Mouse (Mus musculus) cerebellum, postnatal 14 days (tissue): ENCODE measurements around the gene Abraxas2.

Experiments
- DNase-seq, 2 experiments: peaks; one replicate each; pipeline ENCODE4 v3.0.0; 2021; ENCODE audit warnings: mixed read lengths in 2 of 2

Abraxas2 gene

DNA sequence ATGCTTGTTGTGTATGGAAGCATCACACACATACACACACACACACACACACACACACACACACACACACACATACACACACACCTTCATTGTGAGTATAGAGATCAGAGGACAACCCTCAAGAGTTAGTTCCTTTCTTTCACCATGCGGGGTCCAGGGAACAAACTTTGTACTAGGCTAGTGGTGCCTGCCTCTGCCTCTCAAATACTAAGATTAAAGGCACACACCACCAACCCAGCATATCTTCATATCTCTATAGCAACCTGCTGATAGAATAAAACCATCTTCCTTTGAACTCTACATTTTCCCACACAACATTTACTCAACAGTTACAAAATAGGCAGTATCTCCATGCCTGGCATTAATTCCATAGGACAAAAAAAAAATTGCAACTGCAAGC, 2.9 kb upstream of the Abraxas2 start:
- DNase-seq, result no peak

DNA sequence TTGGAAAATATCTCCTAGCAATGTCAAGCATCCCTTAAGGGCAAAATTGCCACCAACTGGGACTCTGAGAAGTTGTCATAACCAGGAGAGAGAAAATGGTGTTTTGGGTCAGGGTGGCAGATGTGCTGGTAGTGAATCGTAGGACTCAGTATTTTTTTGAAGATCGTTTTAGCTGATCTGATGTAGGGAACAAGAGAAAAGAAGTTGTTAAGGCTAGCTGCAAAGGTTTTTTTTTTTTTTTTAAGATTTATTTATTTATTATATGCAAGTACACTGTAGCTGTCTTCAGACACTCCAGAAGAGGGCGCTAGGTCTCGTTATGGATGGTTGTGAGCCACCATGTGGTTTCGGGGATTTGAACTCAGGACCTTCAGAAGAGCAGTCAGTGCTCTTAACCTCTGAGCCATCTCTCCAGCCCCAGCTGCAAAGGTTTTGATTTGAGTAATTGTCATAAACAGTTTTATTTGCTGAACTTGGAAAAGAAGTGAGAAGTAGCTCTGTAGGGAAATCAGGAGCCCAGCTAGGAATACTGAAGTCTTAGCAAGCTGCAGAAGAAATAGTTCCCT, 899 bp upstream of the Abraxas2 start:
- DNase-seq, result peak in 1 of 2 experiments; percentile 30

DNA sequence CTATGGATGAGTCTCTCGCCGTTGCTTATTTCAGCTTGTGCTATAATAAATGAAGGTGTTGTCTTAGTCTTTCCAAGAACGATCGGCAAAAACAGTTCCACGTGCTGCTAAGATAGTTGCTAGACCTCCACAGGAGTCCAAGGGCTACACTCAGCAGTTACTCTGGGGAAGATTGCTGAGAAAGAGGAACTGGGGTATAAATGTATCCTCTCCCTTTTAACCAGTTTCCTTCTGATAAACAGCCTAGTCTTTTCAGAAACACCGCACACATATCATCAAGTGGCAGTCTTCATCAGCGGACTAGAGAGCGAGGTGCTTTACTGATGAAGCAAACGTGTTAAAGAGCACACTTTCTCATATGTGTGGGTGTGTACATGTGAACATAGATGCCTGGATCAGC, 7.3 kb downstream of the Abraxas2 start:
- no peak for DNase-seq

DNA sequence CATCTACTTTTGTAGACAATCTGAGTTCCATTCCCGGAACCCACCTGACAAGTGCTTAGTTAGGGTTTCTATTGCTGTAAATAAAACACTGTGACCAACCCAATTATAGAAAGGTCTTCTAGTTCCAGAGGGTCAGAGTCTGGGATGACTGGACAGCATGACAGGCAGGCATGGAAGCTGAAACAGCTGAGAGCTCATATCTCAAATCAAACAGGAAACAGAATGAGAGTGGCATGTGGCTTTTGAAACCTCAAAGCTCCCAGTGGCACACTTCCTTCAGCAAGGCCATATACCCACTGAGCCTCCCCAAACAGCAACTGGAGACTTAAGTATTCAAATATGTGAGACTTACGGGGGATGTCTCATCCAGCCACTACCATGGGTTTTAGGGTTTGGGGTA, 14.0 kb downstream of the Abraxas2 start:
- DNase-seq, result no peak

DNA sequence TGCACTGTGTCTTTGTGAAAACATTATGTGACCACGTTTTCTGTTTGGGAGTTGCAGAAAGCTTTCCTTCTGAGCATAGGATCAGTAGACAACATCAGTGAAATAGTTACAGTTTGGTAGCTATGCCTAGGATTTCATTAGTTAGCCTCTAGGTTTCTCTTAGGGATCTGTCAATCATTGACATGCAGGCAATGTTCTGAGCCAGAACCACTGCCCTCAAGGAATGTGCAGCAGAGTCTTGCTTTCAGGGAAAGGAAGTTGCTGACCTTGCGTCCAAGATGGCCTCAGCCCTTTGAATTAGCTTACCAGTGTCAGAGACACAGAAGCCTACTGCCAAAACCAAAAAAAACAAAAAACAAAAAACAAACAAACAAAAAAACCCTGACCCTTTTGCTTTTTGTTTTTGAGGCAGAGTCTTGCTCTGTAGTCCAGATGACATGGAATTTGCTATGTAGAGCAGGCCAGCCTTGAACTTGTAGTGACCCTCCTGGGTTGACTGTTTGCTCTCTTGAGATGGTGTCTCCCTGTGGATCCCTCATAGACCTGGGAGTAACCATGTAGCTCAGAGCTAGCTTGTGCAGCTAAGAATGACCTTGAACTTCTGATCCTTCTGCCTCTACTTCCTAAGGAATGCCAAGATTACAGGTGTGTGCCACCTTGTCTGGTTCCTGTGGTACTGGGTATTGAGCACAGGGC, 16.5 kb downstream of the Abraxas2 start:
- DNase-seq, result no peak

DNA sequence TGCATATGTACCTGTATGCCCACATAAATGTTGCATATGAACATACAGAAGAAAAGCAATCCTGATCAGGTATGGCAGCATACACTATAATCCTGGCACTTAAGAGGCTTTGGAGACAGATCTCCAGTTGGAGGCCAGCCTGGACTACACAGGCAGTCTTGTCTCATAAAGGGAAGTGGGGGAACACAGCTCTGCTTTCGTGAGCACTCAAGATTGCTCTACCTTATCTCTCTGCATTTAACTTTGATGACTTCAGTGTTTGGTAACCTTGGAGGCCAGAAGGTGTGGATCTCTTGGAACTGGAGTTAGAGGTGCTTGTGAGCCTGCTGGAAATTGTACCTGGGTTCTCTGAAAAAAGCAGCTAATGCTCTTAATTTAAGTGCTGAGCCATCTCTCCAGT, 21.3 kb downstream of the Abraxas2 start:
- DNase-seq, result no peak

DNA sequence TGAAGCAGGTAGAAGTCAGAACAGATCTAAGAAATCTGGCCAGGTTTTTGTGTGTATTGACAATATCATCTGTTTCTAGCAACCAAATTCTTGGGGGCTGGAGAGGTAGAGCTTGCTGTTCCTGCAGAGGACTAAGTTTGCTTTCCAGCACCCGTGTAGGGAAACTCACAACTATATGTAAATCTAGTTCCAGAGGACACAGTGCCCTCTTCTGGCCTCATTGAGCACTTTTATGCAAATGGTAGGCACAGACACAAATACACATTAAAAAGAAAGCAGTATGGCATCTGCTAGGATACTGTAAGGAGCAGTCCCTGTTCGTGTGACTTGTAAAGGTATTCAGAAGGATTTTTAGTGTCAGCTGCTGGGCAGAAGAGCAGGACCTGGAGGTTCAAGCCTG, 23.3 kb downstream of the Abraxas2 start:
- no peak for DNase-seq

DNA sequence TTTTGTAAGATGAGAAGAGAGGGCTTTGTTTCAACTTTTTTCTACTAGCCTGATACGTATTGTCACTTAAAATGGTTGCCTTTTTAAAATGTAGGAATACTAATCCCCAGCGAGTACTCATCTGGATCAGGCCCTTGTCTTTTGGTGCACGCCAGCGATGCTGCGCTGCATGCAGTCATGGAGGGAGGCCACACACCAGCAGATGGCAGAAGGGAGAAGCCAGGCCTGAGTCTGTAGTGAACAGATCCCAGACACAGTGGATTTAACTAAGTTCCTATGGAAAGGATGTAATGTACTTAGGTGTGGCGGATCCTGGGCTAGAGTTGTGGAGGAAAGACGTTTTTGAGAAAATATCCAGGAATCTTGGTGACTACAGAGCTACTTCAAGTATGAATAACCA, 25.0 kb downstream of the Abraxas2 start:
- DNase-seq, result peak; percentile 51 to 57

DNA sequence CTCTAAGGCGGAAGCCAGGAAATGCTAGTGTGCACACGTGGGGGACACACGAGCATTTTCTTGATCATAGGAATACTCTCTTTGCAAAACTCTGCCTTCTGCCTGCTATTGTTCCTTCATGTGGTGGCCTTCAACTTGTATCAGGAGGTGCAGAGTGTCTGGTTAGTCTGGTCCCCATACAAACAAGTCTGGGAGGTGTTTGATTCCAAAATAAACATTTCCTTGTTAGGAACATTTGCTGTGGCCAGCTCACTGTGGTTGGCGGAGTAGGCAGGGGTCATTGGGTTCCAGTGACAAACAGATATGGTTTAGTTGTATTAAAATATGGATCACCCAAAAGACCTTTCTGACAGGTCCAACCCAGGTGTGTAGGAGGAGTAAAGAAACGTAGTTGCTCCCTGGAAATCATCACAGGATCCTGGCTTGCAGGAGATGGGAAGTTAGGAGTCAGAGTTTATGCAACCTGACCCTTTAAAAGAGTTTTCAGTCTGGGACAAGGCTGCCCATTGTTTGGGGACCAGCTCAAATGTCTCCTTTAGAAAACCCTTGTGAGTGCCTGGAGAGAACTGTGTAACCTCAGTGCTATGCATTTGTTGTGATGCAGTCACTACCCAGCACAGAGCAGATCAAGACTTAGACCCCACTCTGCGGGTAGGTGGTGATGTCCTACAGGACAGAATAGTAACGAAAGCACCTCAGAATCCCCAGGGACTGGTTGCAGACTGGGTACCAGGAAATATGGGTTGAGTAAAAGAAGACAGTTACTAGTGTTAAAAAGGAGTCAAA, 28.2 kb downstream of the Abraxas2 start:
- no peak for DNase-seq

DNA sequence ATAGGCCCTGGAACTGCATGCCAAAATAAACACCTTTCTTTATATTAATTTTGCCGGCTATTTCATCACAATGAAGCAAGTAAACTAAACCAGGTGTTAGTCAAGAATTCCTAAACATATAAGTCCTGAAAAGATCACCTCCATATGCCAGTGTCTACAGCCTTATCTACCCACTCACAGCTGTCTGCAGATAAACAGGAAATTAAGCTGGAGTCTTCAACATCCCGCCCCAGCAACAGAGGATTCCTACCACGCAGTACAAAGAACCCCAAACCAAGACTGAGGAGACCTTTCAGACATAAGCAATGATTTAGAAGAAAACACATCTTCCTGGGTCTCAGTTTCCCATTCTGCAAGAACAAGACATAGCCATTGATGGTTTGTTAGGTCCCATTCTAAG, 29.0 kb downstream of the Abraxas2 start:
- DNase-seq, result no peak

DNA sequence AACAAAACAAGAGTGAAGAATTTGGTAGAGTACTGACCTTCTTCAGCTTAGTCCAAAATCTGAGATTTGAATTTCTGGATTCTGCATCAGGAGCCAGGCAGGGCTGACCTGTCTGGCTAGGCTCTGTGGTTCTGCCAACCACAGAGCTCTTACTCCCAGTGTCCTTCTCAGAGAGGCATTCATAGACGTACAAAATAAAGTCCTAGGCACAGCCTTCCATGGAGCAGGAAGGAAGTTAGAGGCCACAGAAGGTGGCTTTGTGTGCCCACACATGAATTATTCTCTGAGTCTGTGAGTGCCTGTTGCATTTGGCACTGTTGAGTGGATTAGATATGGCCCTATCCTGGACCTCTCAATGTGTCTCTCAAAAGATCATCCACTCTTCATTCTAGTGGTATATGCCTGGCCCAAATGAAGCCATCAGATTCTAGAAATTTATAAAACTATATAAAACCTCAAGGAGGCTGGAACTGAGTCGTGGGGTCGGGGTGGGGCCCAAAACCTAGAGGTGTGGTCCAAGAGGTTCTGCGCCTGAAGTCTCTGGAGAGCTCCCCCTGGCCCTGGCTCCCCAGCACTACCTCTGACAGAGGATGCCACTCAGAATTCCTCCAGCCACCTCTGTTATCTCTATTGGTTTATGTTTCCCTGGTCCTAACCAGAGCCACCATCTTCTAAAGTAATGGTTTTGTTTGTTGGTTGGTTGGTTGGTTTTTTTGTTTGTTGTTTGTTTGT, 29.7 kb downstream of the Abraxas2 start:
- DNase-seq, result no peak

DNA sequence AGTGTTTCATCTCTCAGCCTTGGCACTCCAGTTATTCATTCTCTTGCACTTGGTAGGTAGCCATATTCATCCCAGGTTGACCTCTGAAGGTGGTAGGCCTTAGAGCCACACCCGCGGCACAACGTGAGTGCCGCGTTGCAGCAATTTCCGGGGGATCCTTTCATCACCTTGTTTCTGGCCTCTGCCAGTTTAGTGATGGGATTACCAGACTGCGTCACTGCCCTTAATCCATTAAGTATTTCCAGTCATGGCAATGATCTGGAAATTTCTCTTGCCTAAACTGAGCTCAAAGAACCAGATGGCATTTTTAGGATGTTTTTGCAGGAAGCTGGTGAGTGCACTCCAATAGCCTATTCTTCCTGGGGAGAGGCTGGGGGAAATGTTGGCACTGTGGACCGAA, 30.7 kb downstream of the Abraxas2 start:
- DNase-seq, result no peak

DNA sequence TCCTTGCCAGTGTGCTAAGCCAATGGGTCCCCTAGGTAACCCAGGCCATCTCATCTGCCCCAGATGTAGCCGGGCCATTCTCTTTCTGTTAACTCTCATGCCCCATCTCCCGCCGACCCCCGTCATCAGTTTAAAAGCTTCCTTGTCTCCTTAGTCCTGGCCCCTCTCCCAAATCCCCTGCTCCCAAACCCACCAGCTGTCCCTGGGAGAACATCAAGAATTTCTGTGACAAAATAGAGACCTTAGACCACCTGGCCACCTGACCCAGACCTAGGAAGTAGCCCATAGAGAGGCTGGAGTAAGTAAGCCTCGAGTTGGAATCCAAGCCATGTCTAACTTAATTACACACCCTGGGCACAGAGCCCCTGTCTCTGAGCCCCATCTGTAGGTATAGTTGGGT, 31.2 kb downstream of the Abraxas2 start:
- peak in 1 of 2 experiments; percentile 20 for DNase-seq

DNA sequence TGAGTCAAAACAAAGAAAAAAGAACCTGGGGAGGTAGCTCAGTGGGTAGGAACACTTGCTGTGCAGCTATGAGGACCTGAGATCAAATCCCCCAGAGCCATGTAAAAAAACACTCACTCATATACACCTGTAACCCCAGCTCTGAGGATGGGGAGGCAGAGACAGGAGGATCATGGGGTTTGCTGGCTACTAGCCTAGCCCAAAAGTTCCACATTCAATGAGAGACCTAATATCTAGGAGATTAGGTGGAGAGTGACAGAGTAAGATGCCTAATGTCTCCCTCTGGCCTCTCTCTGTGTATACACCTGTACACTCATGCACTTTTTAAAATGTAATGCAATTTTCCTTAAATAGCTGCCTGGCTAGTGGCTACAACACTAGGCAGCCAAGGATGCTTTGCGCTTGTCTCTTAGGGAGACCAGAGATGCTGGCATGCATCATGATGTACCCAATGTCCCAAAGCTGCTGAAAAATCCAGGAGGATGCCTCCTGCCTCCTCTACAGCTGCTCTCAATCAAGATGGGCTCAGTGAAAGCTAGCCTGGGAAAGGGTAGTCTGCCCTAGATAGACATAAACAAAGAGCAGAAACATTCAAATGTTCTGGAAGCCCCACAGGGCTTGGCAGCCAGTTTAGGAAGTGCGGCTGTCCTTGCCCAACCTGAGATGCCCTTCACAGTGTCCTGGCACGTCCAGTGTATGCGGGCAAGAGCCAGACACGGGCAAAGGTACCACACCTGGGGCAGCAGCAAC, 32.7 kb downstream of the Abraxas2 start:
- DNase-seq, result peak; percentile 88 to 90

DNA sequence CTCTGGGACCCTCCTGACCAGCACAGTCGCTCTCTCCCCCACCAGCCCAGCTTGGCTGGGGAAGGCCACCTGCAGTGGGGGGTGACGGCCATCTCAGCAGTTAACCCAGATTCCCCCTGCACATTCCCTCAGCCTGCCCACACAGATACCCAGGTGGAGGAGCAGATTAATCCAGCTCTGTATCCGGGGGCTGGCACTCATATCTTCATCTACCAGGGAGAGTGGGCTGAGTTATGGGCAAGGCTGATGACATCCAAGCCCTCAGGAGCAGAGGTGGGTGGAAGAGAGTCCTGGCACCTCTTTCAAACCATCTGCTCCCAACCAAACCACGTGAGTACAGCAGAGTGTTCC, 33.3 kb downstream of the Abraxas2 start:
- DNase-seq, result peak; percentile 86 to 92

DNA sequence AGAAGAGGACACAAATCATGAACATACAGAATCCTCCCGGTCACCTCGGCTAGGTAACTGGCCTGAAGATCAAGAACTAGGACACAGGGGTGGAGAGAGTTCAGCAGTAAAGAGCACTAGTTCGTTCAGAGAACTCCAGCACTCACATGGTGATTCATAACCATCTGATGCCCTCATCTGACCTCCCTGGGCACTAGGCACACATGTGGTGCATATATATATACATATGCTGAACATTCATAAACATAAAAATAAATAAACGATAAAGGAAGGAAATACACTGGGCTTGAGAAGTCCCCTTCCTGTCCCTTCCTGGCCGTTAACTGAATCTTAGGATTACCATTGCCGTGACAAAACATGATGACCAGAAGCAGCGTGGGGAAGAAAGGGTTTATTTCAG, 33.8 kb downstream of the Abraxas2 start:
- no peak for DNase-seq

DNA sequence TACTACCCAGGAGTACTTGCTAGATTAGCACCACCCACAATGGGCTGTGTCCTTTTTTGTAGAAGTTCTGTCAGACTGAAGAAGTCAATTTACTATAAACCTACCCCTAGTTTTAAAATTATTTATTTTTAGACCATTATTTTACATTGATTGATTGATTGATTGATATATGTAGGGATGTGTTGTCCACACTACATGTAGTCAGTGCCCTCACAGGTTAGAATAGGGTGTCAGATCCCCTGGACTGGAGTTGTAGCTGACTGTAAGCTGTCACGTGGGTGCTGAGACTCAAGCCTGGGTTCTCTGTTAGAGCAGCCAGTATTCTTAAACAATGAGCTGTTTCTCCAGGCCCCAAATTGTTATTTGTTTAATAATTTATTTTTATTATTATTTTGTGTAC, 34.3 kb downstream of the Abraxas2 start:
- DNase-seq, result no peak

DNA sequence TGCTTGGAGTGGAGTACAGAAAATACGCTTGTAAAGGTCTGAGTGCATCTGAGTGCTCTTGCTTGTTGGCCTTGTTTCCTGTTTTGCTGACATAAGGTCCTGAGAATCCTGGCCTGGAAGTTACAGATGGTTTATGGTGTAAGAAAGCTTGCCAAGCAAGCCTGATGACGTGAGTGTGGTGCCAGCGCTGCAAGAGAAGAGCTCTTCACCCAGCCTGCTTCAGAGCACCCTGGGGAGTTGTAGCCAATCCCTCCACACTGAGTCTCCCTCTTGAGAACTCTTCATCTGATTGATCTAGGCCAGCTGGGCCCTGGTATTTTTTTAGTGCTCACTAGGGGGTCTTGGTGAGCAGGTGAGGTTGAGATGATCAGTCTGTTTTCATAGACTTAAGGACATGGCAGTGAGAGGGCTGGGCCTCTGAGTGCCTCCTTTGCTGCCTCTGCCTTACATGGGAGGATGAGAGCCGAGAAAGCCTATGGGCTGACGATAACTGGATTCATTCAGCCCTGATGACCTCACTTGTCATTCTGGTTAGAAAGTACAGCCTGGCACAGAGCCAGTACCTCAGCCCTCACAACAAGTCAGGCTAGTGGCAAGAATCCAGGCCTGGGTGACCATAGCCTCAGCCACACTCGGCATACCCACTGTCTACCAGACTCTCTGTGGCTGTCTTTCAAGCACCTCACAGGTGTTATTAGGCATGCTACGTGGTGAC, 36.0 kb downstream of the Abraxas2 start:
- peak; percentile 75 for DNase-seq

DNA sequence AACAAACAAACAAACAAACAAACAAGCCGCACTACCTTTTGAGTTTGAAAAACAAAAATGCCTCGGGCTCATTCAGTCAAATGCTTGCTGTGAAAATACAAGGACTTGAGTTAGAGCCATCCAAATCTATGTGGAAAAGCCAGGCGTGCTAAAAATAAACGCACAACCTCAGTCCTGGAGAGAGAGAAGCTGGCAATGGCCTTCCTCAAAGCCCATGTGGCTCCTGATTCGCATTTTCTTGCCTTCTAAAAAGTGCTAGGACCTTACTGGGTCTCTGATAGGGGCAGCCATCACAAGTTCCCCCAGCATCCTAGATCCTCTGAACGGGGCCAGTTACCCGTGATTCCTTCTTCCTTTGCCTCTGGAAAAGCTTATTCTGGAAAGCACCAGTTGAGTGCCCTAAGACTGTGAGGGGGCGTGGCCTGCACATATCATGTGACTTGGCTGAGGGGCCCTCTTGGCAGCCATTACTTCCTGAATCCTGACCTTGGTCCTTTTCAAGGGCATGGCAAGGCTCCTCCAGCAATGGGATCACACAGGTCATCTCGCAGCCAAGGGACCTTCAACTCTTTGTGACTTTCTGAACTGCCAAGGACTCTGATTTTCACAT, 37.3 kb downstream of the Abraxas2 start:
- peak; percentile 45 to 54 for DNase-seq

DNA sequence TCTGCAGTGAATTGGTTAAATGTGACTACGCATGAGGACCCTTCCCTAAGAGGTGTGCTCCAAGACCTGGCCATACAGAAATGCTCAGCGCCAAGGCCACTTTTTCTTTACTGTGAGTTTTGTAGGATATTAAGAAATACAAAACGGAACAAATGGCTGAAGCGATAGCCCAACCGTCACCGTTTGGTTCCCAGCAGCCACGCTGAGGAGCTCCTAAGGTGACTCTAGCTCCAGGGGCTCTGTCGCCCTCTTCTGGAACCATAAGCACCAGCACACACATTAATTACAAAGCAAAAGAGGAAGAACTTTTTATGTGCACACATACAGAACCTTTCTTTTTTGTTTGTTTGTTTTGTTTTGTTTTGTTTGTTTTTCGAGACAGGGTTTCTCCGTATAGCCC, 38.2 kb downstream of the Abraxas2 start:
- DNase-seq, result peak in 1 of 2 experiments; percentile 15

DNA sequence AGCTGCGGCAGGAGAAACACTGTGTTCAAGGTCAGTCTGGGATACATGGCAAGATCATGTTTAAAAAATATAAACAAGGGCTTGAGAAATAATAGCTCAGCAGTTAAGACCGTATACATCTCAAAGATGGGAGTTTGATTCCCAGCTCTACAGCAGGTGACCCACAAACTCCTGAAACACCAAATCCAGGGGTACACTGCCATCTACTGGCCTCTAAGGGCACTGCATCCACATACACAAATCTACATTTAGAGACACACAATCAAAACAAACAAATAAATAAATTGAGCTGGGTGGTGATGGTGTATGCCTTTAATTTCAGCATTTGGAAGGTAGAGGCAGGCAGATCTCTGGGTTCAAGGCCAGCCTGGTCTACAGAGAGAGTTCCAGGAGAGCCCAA, 39.2 kb downstream of the Abraxas2 start:
- peak in 1 of 2 experiments; percentile 50 for DNase-seq
